Mouse (Mus musculus): Measurements from ENCODE around the gene Hadha. TPM values are rescaled to one million over a fixed set of nuclear protein-coding genes. Genes with fewer than 3 reads are reported as not detected.

Hadha gene
- polyA plus RNA-seq, 1 experiment from 2014 or later, result 104 TPM

- 89% methylated on average over 6 of the region's 6 CpGs for WGBS
- no peak overlapping the region for H3K27ac ChIP-seq
- H3K36me3 ChIP-seq (replicated peaks), result peaks cover 54% of the 10 kb centered on the region
- H3K27me3 ChIP-seq (ENCODE audit: poor library complexity, severe bottlenecking), result no peaks in the 10 kb centered on the region
- no peaks in the 10 kb centered on the region for H3K9me3 ChIP-seq
- no peak overlapping the region for H3K4me3 ChIP-seq
- peaks cover 8% of the 10 kb centered on the region for H3K4me1 ChIP-seq
- DNase-seq (ENCODE audit: extremely low spot score, low spot score), result no peak
Observed at GRCm38 (mm10) chr5:30146526-30146925, 8.4 kb downstream of the Hadha start.

- H3K27me3 ChIP-seq (ENCODE audit: poor library complexity, severe bottlenecking), result no peaks in the 10 kb centered on the region
- peaks cover 91% of the 10 kb centered on the region for H3K36me3 ChIP-seq (replicated peaks)
- no peak overlapping the region for H3K4me3 ChIP-seq
- H3K4me1 ChIP-seq, result no peaks in the 10 kb centered on the region
- no peaks in the 10 kb centered on the region for H3K9me3 ChIP-seq
- DNase-seq (ENCODE audit: extremely low spot score, low spot score), result no peak
- WGBS, result 93% methylated on average over 4 of the region's 4 CpGs
- H3K27ac ChIP-seq, result no peak overlapping the region
Observed at GRCm38 (mm10) chr5:30138193-30138592, 16.8 kb downstream of the Hadha start.

DNA sequence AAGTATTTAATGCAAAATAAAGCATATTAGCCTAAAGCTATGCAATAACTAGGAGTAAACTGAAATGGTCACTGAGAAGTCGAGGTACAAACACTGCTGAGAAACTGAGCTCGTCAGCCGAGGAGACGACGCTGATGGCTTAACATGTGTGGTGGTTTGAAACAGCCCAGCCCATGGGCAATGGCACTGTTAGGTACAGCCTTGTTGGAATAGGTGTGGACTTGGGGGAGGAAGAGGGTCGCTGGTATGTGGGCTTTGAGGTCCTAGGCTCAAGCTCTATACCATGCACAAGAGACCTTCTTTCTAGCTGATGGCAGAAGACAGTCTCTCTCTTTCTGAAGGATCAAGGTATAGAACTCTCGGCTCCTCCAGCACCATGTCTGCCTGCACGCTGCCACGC, 17.7 kb downstream of the Hadha start:
- no peak for DNase-seq (ENCODE audit: extremely low spot score, low spot score)
- 90% methylated on average over 9 of the region's 9 CpGs for WGBS
- Histone ChIP-seq H3K9me3 (no peaks in the 10 kb centered on the region), H3K27me3 (ENCODE audit: poor library complexity, severe bottlenecking) (no peaks in the 10 kb centered on the region), H3K4me3 (no peak overlapping the region), H3K36me3 (replicated peaks) (peaks cover 90% of the 10 kb centered on the region), H3K4me1 (no peaks in the 10 kb centered on the region), H3K27ac (no peak overlapping the region)

DNA sequence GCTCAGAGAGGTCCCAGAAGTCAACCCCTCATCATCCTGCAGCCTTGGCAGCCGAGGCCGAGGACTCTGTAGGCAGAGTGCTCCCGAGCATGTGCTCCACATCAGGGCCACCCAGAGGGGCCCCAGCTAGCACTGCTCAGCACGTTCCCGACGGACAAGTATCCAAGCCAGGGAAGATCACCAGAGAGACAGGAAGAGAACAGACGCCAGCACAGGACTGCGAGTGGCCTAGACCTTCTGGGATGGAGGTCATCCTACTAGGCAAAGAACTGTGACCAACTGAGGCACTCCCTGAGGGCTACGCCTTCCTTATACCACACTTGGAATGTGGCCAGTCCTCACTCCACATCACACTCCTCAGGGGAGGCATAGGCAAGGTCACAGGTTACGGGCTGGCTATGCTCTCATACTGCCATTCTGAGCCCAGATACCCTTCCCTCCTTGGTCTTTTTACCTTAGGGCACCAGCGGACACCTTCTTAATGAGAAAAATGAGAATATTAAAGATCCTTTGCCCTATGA, 19.2 kb downstream of the Hadha start:
- no peak for DNase-seq (ENCODE audit: extremely low spot score, low spot score)
- H3K27ac ChIP-seq, result no peak overlapping the region
- no peaks in the 10 kb centered on the region for H3K9me3 ChIP-seq
- H3K4me1 ChIP-seq, result no peaks in the 10 kb centered on the region
- WGBS, result 94% methylated on average over 11 of the region's 11 CpGs
- no peaks in the 10 kb centered on the region for H3K27me3 ChIP-seq (ENCODE audit: poor library complexity, severe bottlenecking)
- peaks cover 87% of the 10 kb centered on the region for H3K36me3 ChIP-seq (replicated peaks)
- no peak overlapping the region for H3K4me3 ChIP-seq

DNA sequence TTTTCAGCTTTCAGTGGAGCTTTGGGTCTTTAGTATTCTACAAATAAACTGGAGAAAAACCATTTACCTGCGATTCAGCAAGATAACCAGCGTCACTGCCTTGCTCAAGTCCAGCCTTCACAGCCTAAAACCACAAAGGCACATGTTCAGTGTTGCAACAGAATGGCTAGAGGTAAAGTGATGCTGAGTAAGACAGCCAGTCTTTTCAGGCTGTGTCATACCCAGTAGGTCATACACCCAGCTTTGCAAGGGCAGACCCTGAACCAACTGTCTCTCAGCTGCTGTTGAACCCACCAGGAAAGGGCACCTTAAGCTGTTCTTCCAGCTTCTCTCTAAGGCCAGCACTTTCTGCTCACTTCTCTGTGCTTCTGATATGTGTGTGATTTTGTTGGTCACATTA, 22.8 kb downstream of the Hadha start:
- H3K36me3 ChIP-seq (replicated peaks), result peaks cover 86% of the 10 kb centered on the region
- 96% methylated on average over 2 of the region's 2 CpGs for WGBS

DNA sequence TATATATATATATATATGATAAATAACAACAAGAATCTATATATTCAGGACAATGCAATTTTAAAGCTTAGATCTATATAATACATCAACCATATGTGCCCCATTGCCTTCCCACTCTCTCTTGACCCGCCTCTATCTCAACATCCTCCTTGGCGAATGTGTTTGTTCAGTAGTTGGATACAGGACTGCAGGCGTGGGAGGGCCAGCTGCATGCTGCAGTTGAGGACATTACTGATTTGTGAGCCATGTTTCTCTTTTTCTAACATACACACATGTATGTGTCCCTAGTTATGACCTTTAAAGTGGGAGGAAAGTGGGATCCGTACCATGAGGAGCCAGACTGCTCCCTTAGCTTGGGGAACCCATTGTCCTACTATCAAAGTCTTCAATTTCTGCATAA, 23.7 kb downstream of the Hadha start:
- WGBS, result 92% methylated on average over 4 of the region's 4 CpGs
- no peaks in the 10 kb centered on the region for H3K27me3 ChIP-seq (ENCODE audit: poor library complexity, severe bottlenecking)
- H3K4me3 ChIP-seq, result no peak overlapping the region
- H3K27ac ChIP-seq, result no peak overlapping the region
- H3K36me3 ChIP-seq (replicated peaks), result peaks cover 88% of the 10 kb centered on the region
- no peaks in the 10 kb centered on the region for H3K4me1 ChIP-seq
- H3K9me3 ChIP-seq, result no peaks in the 10 kb centered on the region
- DNase-seq (ENCODE audit: extremely low spot score, low spot score), result no peak

More for the DNA sequence above, 22.8 kb downstream of the Hadha start:
- Histone ChIP-seq H3K4me1 (no peaks in the 10 kb centered on the region), H3K27me3 (ENCODE audit: poor library complexity, severe bottlenecking) (no peaks in the 10 kb centered on the region), H3K27ac (no peak overlapping the region), H3K4me3 (no peak overlapping the region), H3K9me3 (no peaks in the 10 kb centered on the region)
- DNase-seq (ENCODE audit: extremely low spot score, low spot score), result no peak

- peaks cover 91% of the 10 kb centered on the region for H3K36me3 ChIP-seq (replicated peaks)
- H3K27ac ChIP-seq, result no peak overlapping the region
- WGBS, result 93% methylated on average over 6 of the region's 6 CpGs
Observed at GRCm38 (mm10) chr5:30128680-30129079, 26.3 kb downstream of the Hadha start.

GRCm38 (mm10) chr5:30127921-30128597, 26.9 kb downstream of the Hadha start:
- DNase-seq (ENCODE audit: extremely low spot score, low spot score), result no peak
- Histone ChIP-seq H3K9me3 (no peaks in the 10 kb centered on the region), H3K27ac (no peak overlapping the region), H3K4me3 (no peak overlapping the region), H3K36me3 (replicated peaks) (peaks cover 91% of the 10 kb centered on the region), H3K27me3 (ENCODE audit: poor library complexity, severe bottlenecking) (no peaks in the 10 kb centered on the region), H3K4me1 (no peaks in the 10 kb centered on the region)
- 96% methylated on average over 13 of the region's 13 CpGs for WGBS

More at GRCm38 (mm10) chr5:30128680-30129079, 26.3 kb downstream of the Hadha start:
- no peaks in the 10 kb centered on the region for H3K27me3 ChIP-seq (ENCODE audit: poor library complexity, severe bottlenecking)
- no peaks in the 10 kb centered on the region for H3K4me1 ChIP-seq
- no peak for DNase-seq (ENCODE audit: extremely low spot score, low spot score)
- H3K4me3 ChIP-seq, result no peak overlapping the region
- no peaks in the 10 kb centered on the region for H3K9me3 ChIP-seq

DNA sequence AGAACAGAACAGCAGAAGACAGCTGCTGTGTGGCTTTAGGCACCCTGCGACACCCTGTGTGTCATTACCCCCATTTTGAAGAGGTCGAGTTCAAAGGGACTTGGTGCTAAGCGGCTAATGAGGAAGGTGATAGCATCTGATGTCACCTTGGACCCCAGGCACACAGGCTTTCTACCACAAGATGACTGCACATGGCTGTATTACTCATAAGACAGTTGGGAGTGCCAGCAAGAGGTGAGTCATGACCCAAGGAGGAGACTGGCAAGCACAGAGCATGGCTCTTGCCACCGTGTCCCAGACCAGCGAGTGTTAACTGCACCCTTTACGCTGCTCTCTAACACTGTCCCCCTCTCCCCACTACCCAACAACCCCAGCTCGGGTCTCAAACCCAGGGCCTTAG, 28.2 kb downstream of the Hadha start:
- no peak overlapping the region for H3K27ac ChIP-seq
- no peaks in the 10 kb centered on the region for H3K4me1 ChIP-seq
- whole genome bisulfite sequencing, result 92% methylated on average over 7 of the region's 7 CpGs
- H3K4me3 ChIP-seq, result no peak overlapping the region
- no peak for DNase-seq (ENCODE audit: extremely low spot score, low spot score)
- no peaks in the 10 kb centered on the region for H3K9me3 ChIP-seq
- H3K36me3 ChIP-seq (replicated peaks), result peaks cover 92% of the 10 kb centered on the region
- H3K27me3 ChIP-seq (ENCODE audit: poor library complexity, severe bottlenecking), result no peaks in the 10 kb centered on the region

DNA sequence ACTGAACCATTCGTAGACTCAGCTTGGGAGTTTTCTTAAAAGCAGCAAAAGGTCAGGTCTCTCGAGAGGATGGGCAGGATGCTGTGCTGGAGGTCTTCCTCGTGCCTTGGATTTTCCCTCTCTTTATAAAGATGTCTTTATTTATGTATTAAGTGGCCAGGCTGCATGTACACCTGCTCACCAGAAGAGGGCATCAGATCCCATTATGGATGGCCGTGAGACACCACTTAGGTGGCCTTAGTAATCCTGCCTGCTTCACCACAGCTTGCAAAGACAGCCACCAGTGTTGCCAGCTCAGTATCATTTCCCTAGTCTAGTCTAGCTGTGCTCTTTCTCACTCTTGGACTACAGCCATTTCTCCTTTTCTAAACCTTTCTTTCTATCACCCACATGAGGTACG, 29.4 kb downstream of the Hadha start:
- WGBS, result 50% methylated on average over 5 of the region's 5 CpGs
- Histone ChIP-seq H3K27ac (no peak overlapping the region), H3K27me3 (ENCODE audit: poor library complexity, severe bottlenecking) (no peaks in the 10 kb centered on the region), H3K36me3 (replicated peaks) (peaks cover 97% of the 10 kb centered on the region), H3K4me3 (no peak overlapping the region), H3K9me3 (no peaks in the 10 kb centered on the region), H3K4me1 (no peaks in the 10 kb centered on the region)
- peak; percentile 48 for DNase-seq (ENCODE audit: extremely low spot score, low spot score)

- Histone ChIP-seq H3K4me1 (no peaks in the 10 kb centered on the region), H3K36me3 (replicated peaks) (peaks cover 98% of the 10 kb centered on the region), H3K27ac (no peak overlapping the region), H3K4me3 (no peak overlapping the region), H3K27me3 (ENCODE audit: poor library complexity, severe bottlenecking) (no peaks in the 10 kb centered on the region), H3K9me3 (no peaks in the 10 kb centered on the region)
- no peak for DNase-seq (ENCODE audit: extremely low spot score, low spot score)
- WGBS, result 92% methylated on average over 6 of the region's 6 CpGs
Observed at GRCm38 (mm10) chr5:30122481-30122880, 32.5 kb downstream of the Hadha start.

GRCm38 (mm10) chr5:30120106-30120505, 34.9 kb downstream of the Hadha start:
- Histone ChIP-seq H3K9me3 (no peaks in the 10 kb centered on the region), H3K4me1 (no peaks in the 10 kb centered on the region), H3K36me3 (replicated peaks) (peaks cover 92% of the 10 kb centered on the region), H3K27me3 (ENCODE audit: poor library complexity, severe bottlenecking) (peaks cover 19% of the 10 kb centered on the region), H3K27ac (no peak overlapping the region), H3K4me3 (no peak overlapping the region)
- DNase-seq (ENCODE audit: extremely low spot score, low spot score), result no peak
- WGBS, result 91% methylated on average over 7 of the region's 7 CpGs

DNA sequence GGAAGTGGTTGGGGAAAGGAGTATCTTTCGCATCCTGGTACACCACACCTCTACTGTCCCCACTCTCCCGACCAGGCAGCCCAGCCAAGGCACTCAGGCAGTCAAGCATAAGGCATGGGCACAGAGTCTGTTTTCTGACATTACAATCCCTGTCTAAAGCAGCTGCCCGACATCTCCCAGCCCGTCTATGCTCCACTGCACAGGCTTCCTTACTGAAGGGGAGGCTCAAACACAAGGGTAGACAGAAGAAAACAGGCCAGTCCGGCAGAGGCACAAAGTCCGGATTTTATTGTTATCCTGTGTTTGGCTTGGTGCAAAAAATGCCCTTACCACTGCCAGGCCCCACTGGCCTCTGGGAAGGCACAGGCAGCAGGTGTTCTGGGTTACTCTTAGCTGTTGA, 35.8 kb downstream of the Hadha start:
- no peak overlapping the region for H3K27ac ChIP-seq
- peaks cover 28% of the 10 kb centered on the region for H3K27me3 ChIP-seq (ENCODE audit: poor library complexity, severe bottlenecking)
- H3K4me1 ChIP-seq, result peaks cover 9% of the 10 kb centered on the region
- H3K36me3 ChIP-seq (replicated peaks), result peaks cover 82% of the 10 kb centered on the region
- no peak overlapping the region for H3K4me3 ChIP-seq
- 92% methylated on average over 6 of the region's 6 CpGs for WGBS
- no peak for DNase-seq (ENCODE audit: extremely low spot score, low spot score)
- no peaks in the 10 kb centered on the region for H3K9me3 ChIP-seq
